Mouse (Mus musculus): ENCODE data around the gene Nlgn1.

DNA sequence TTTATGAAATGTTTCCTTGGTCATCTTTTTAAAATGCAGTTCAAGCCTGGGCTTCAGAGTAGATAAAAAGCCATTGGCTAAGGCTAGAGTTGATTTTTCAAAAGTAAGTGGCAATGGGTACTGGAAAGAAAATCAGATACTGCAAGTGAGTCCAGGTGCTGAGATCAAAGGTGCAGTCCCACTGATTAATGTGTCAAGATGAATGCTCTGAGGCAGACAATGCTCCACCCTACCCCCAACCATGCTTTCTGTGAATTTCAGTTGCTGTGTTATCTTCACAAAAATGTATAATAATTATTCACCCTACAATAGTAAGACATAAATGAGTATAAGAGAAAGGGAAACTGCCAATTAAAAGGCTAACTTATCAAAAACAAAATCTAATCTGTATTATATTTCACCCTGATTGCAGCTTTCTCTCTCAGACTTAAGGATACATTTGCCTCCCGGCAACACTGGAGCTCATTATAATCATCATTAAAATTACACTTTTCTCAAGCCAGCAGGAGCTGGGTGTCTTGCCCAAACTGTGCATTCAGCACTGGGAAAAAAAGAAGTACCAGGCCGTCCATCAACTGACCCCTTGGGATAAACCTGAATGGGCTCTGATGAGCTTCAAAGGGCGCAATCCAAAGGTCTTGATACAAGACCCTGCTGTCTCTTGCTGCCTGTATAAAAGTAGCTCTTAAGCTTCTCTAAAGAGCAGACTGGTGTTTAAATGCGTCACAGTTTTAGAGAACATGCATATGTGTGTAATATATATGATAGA is 320.8 kb downstream of the Nlgn1 start:
- TF ChIP-seq EP300 (IDR thresholded peaks at IDR 0.05; ENCODE audit: low read depth) (no peak), CTCF (IDR thresholded peaks at IDR 0.05; ENCODE audit: low read depth) (no peak)

Measured in liver, embryonic 14.5 days (tissue).